Mouse (Mus musculus) ZHBTc4 (cell line): ENCODE measurements around the gene Snx1.

ENCODE experiments used
- DNase-seq: peaks from one replicate; pipeline ENCODE4 v3.0.0-alpha.2; 2011; ENCODE audit warnings: low read depth, low spot score

The Snx1 gene

GRCm38 (mm10) chr9:66127884-66128283 lies 1.5 kb upstream of the Snx1 start:
- DNase-seq, result no peak

GRCm38 (mm10) chr9:66127193-66127546 lies 783 bp upstream of the Snx1 start:
- DNase-seq, result no peak

DNA sequence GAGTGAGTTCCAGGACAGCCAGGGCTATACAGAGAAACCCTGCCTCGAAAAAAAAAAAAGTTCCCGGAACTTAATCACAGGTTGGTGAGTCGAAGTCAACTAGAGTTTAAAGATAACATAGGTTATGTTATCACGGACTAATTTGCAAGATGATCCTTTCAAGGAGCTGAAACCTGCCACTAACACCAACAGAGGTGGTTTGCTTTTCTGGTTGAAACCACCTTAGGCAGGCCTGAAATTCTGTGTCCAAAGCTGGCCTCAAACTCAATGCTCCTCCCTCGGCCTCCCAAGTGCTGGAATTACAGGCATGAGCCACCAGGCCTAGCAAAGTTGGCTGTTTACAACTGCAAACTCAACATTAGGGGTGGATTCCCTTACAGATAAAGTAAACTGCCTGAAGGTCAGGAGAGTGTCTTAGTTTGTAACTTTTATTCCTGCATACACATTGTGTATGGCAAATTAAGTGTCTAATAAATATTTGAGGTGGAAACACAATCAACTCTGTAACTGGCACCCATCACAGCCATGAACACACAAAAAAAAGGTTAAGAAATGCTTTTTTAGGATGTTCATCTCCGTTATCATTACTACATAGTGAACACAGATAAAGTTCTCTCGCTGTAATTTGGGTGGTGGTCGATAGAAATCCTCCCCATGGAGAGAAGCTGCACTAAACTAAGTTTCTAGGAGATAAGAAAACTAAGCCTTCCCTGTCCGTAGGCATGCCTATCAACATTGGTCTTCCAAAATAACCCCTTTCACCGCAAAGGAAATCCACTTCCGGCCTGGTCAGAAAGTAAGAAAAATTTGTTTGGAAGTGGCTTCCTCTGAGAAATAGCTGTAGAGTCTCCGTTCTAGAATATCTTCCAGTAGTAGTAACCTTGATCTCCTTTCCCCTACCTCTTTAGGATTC lies 588 bp downstream of the Snx1 start:
- DNase-seq, result peak; percentile 32

- DNase-seq, result peak; percentile 99
These were observed 1.5 kb downstream of the Snx1 start for GRCm38 (mm10) chr9:66124681-66125542.

- no peak for DNase-seq
These were observed 2.3 kb downstream of the Snx1 start for GRCm38 (mm10) chr9:66124111-66124531.

DNA sequence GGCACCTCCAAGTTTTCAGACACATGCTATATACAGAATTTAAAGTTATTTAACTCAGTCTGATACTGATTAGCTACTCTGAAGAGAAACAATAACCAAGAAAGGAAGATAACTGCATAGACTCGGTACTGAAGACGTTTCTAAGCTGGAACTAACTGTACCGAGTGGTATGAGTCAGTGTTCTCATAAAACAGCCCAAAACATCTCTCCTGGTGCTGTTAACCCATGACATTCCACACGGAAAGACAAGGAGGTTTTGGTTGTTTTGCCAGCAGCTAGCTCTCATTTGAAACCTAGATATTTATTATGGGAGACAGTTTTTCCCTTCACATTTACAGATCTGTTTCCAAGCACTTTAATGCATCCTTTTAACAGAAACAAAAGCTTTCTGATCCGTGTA lies 2.7 kb downstream of the Snx1 start:
- no peak for DNase-seq

DNA sequence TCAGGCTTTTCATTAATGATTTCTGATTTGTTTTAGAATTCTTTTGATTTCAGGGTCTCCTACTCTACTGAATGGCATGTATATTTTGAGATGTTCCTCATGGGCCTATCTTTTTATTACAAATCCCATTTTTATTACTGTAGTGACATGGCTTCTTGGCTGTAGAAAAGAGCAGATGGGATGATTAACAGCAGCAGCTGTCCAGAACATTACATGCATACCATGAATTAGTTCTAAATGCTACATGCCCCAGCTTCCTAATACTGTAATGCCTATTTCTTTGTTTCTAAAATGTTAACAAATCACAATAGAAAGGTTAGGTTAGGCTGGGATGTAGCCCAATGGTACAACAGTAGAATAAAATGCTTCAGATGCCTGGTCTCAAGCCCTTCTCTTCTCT lies 5.0 kb downstream of the Snx1 start:
- no peak for DNase-seq

- DNase-seq, result no peak
These were observed 5.4 kb downstream of the Snx1 start for GRCm38 (mm10) chr9:66120945-66121344.

GRCm38 (mm10) chr9:66120106-66120505 lies 6.3 kb downstream of the Snx1 start:
- DNase-seq, result no peak

DNA sequence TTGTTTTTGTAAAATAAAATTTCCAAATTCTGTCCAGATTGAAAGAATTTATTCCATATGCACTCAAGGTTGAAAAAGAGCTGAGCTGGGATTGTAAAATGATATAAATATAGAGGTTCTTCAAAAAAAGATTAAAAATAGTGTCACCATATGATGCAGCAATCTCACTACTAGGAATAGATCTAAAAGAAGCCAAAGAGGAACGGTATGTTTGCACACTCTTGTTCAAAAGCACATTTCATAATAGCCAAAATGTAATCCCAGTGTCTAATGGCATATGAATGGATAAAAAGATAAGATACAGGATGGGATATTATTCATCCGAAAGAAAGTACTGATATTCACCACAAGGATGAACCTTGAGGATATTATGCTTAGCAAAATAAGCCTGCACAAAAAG lies 6.9 kb downstream of the Snx1 start:
- DNase-seq, result no peak

DNA sequence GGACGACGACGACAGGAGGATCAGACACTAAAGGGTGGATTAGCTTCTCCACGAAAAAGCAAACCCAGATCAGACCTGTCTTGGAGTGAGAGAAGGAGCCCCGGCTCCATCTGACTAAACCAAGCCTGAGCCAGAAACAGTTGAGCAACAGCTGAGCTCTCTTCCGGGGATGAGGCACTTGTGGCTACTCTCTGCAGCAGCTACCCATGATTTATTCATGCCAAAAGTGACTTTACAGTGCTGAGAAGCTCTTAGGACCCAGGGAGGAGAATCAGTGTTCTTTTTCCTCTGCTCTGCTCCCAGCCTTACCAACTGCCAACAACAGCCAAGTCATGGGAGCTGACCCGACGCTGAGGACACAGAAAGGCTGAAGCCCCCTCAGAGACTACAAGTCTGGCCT lies 9.5 kb downstream of the Snx1 start:
- DNase-seq, result no peak

DNA sequence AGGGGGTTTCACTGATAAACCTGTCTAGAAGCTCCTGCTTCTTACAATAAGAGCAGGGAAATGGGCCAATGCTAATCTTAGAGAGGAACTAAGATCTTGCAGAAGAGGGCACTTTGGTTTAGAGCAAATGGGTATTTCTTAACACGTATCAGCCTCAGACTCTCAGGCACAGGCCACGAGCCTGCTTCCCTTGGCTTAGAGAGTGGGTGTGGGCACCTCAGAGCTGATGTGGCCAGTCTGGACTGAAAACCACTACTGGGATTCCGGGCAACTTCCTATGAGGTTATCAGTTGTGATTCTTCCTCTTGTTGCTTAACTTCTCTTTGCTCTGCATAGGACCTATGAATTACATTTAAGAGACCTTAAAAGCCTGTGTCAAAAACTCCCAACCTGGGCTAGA lies 12.0 kb downstream of the Snx1 start:
- no peak for DNase-seq

DNA sequence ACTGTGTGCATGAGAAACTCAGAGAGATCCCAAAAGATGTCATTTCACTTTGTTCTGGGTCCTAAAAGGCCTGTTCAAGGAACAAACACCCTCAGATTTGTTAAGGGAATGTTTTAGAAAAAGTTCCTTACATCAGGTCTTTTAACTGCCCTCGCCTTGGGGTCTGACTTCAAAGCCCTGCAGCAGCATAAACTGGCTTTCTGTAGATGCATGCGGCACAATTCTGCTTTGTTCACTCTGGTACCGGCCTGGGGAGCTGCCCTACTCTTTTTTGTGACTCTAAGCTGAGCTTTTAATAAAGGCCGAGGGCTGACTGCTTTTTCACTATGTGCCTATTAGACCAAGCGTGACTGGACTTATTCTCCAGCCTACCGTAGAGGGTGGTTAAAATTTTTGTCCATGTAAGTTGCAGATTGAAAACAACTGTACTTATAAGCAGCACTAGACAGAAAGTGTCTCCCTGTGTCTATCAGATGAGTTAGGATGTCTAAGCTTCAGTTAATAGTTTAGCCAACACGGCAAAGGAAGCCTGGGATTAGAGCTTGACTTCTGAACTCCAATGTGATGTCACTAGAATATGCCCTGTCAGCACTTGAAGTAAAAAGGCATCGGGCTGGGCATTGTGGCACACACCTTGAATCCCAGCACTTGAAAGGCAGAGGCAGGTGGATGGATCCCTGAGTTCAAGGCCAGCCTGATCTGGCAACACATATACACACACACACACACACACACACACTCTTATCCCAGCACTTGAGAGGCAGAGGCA lies 15.6 kb downstream of the Snx1 start:
- no peak for DNase-seq

DNA sequence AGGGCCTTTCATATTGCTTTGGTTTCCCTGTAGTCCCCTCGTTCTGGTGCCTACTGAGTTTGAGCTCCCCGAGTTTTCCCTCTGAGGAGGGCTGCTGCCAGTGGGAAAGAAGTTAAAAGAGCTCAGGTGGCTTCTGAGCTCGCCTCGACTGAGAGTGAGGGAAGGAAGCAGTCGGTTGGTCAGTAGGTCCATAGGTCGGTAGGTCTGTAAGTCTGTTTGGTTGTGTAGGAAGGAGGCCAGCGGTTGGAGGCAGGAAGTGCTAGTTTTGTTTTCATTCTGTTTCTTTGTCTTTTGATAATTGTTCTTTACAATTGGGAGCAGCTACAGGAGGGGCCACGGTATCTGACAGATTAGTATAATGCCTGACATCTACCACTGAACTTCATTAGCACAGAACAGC lies 16.3 kb downstream of the Snx1 start:
- no peak for DNase-seq

DNA sequence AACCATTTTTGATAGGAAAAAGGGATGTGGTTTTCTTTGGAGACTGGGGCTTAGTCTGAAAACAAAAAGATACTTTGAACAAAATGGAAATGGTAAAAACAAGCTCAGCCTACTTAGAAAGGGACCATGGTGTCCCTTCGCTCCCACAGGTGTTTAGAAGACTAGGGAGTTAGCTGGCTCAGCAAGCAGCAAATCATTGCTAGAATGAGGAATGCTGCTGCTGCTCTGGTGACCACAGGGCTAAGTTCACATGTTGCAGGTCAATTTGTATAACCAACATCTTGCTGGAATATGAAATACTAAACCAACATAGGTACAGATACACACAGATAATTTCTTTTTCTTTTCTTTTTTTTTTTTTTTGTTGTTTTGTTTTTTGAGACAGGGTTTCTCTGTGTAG lies 16.8 kb downstream of the Snx1 start:
- no peak for DNase-seq

DNA sequence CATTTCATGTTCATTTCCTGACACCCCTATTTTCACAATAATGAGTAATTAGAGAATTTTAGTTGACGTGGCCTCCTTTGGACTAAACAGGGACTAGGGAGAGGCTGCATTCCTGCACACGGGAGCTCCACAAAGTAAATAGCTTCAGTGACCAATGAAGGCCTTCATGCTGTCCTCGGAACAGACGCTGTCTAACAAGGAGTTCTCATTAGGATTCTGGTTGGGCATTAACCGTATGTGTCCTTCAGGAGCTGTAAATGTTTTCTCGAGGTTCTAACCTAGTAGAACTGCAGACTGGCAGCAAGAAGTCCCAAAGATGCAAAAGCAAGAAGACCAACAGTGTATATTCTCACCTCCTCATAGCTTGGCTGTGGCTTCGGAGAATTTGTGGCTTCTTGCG lies 21.2 kb downstream of the Snx1 start:
- no peak for DNase-seq

- DNase-seq, result no peak
These were observed 21.8 kb downstream of the Snx1 start for GRCm38 (mm10) chr9:66104601-66105000.

GRCm38 (mm10) chr9:66102668-66103067 lies 23.7 kb downstream of the Snx1 start:
- DNase-seq, result no peak

- DNase-seq, result no peak
These were observed 24.8 kb downstream of the Snx1 start for GRCm38 (mm10) chr9:66101577-66101976.

DNA sequence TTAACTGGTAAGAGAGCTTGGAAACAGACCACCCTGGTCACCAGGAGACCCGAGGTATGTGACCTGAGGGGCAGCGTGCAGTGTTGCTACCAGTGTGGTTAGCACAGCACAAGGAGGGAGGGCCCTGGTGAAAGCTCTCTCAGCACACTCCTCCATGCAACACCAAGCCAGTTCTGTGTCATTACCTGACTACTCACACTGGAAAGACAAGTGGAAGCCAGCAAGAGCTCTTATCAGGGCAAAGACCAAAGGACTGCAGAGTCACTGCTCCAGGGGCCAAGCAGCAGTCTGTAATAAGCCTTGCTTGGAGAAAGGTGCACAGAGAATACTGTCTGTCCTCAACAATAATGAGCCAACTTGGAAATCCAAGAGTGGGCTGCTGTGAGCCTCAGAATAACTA lies 33.7 kb downstream of the Snx1 start:
- DNase-seq, result no peak

- DNase-seq, result no peak
These were observed 34.8 kb downstream of the Snx1 start for GRCm38 (mm10) chr9:66091327-66092231.
